Mouse (Mus musculus) testis, adult 2 months (tissue): ENCODE measurements around the gene Gmeb2.

ENCODE experiments used
- CTCF ChIP-seq: fragments of 200-500 bp; IDR thresholded peaks from 2 replicates; pipeline ENCODE4 v1.5.1; 2012; ENCODE audit warnings: low read depth, mild to moderate bottlenecking, inconsistent platforms, low read length, moderate library complexity; ENCODE audit not compliant: control insufficient read depth, insufficient read depth, insufficient replicate concordance
- POLR2A ChIP-seq: fragments of 200-500 bp; IDR thresholded peaks from 2 replicates; pipeline ENCODE4 v1.6.1; 2012; ENCODE audit warnings: low read depth, mild to moderate bottlenecking, inconsistent platforms, low read length, moderate library complexity; ENCODE audit not compliant: control insufficient read depth

DNA sequence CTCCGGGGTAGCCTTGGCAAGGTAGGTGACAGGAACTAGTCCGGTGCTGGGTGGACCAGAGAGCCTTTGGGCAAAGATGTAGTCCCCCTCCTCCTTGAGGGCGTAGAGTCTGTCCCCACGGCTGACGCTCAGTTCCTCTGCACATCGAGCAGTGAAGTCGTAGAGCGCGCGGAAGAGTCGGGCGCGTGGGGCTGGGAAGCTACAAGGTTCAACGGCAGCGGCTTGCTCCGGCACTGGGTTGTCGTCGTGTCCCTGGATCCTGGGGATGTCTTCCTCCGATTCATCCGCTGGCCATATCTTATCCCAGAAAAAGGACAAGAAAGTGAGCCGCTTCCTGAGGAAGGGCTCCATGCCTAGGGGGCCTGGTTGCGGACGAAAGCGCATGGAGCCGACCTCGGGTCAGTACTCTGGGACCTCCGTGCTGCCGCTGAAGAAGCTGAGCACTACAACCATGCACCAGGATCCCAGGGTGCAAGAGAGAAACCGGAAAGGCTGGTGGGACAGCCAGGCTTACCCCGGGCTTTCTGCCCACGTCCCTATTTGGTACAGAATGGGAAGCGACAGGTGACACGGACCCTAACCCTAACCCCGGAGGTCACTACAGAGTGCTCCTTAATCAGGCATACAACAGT is 75.3 kb downstream of the Gmeb2 start:
- TF ChIP-seq CTCF (no peak), POLR2A (no peak)
